Mouse (Mus musculus) kidney, adult 2 months (tissue): ENCODE results near the gene Adamtsl3.

Experiments used
- CTCF ChIP-seq: fragments of 200-500 bp; conservative IDR thresholded peaks from 2 replicates; pipeline ENCODE4 v1.5.1; 2011; ENCODE audit warnings: low read depth, mild to moderate bottlenecking, control low read depth, low read length, moderate library complexity, mixed read lengths; ENCODE audit not compliant: insufficient read depth, insufficient read length
- POLR2A ChIP-seq: fragments of 200-500 bp; IDR thresholded peaks from one replicate; pipeline ENCODE4 v1.6.1; 2011; ENCODE audit warnings: low read depth, low read length, control low read depth

DNA sequence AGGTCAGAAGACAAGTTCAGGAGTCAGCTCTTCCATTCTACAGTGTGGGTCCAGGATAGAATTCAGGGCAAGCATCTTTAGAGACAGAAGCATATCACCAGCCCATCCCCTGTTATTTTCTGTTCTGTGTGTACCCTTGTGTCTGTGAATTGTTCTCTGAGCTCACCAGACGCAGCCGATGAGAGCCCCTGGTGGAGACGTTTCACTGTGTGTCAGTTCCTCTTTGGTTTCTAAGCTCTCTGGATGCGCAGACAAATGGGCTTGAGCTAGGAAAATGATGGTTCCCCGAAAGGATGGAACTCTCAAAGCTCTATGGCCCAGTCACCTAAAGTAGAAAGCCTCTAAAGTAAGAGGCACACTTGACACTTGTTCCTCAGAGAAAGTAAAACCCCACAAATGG, 246.3 kb downstream of the Adamtsl3 start:
- TF ChIP-seq POLR2A: no peak
- no peak for TF ChIP-seq CTCF
